Mouse (Mus musculus) heart, postnatal 36 days (tissue): ENCODE measurements around the gene Mpst. TPM values are rescaled to one million over a fixed set of nuclear protein-coding genes. Genes with fewer than 3 reads are reported as not detected.

ENCODE experiments used
- DNase-seq, 2 experiments: peaks; one replicate each; pipeline ENCODE4 v3.0.0; 2021 to 2022
- intact Hi-C: fragments of 180-260 bp; cut with DNase I; formaldehyde crosslinking; loops from one replicate; pipeline ENCODE4 v1.15.1; 2025
- total RNA-seq, 2 experiments: library from RNA; stranded (reverse); gene quantifications; 2 replicates each; pipeline ENCODE4 v1.2.3; 2021

Gene Mpst
- total RNA-seq = 10 to 100 TPM; 40.9 to 42.3 TPM

DNA sequence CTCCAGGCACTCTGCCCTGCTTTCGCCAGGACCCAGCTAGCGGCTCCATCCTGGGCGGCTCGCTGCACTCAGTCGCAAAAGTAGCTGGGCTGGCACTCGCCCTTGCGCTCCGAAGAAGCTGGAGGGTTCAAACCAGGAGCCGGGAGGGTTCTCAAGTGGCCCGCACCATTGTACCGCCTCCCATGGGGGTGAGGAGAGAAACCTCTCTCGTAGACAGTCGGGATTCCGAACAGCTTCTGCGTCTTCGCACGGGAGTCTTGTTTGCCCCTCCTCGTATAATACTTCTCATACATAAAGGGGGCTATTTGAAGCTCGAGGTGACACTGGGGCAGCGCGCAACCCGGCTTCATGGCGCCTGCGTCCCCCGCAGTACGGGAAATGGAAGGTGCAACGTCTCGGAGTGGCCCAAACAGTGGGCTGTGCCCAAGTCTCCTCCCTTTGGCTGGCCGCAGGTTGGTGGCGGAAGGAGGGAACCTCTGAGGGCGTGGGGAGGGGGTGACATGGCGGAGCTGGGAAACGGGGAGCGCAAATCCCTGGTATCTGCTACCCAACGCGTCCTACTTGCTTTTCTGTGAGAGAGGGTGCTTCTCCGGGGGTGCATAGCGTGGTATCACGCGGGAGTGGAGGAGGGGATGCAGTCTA is at the start of gene Mpst:
Gene Mpst, plus strand, starts transcription at position 124 of the 642 bp plus-strand sequence.
- intact Hi-C loops = loop anchor here (2.0 kb wide), 1 partner anchor 22 kb away; the partner anchor contains the start of gene Kctd17
- peak; percentile 90 to 97 for DNase-seq

DNA sequence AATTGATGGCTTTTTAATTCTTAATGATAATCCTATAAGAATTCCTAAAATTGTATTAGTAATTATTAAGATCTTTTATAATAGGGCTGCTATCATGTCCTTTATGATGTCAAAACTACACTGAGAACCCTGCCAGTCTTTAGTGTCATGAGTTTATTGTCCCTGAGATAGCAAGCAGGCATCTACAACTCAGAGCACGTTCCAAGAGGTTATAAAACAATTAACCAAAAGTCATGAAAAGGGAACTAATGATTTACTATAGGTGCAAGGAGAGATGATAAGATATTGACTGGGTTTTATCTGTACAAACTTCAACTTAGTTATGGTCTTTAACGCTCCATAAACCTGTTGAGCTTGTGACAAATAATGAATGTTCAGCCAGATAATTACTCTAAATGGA is 40.3 kb upstream of the Mpst start:
- DNase-seq = no peak
- intact Hi-C loops = loop anchor here (5.0 kb wide), 1 partner anchor 44 kb away; no protein-coding TSS in a partner anchor

DNA sequence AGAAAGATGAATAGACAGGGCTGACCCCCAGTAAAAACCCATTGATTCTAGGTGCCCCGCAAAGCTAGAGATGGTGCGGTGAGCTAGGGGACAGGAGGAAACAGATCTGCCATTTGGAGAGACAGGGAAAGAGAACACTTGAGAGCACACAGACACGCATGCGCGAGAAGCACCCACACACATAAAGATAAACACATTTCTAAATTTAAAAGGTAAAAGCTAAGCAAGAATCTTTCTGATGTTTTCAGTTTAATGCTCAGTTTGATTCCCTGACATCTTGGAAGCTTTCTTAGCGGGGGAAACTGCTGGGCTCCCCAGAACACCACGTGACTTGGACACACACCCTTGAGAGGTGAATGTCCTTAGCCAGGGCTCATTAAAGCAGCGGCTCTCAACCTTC is 39.3 kb upstream of the Mpst start:
- intact Hi-C loops = loop anchor here (5.0 kb wide), 1 partner anchor 45 kb away; no protein-coding TSS in a partner anchor
- DNase-seq = no peak

DNA sequence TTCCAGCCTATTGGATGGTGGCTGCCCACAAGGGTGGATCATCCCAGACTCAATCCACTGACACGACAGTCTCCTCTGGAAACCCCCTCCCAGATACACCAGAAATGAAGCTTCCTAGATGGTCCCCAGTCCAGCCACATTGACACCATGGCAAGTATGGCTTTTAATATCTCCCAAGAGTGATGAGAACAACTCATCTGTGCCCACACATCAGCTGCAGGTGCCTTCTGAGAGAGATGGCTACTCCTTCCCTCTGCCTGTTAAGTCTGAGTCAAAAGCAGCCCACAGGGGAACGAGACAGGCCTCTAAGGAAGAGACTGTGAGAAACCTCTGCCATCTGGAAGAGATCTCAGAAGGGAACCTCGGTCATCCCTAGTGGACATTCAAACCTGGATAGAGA is 38.4 kb upstream of the Mpst start:
- DNase-seq = no peak
- intact Hi-C loops = loop anchor here (2.0 to 5.0 kb wide), 2 partner anchors 46 to 193 kb away; partner anchors contain the start of gene Ift27

DNA sequence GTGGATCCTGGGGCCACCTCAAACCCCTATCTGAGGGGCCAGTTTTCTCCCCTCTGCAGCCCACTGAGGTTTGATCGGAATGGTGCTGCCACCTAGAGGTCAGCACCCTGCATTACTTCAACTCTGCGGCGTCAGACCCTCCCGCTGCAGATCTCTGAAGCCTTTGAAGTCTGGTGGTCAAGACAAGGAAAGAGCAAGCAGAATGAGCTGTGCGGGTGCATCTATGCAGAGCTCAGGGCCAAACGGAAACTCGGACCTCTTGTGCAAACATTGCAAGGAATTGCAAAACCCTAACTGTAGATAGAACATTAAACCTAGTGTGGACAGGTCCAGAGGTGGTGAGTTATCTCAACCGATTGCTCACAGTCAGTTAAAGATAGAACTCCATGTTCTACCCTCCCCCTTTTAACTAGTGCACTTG is 37.3 kb upstream of the Mpst start:
- intact Hi-C loops = loop anchor here (1.0 to 5.0 kb wide), 3 partner anchors 47 to 194 kb away; partner anchors contain the start of gene Ift27

DNA sequence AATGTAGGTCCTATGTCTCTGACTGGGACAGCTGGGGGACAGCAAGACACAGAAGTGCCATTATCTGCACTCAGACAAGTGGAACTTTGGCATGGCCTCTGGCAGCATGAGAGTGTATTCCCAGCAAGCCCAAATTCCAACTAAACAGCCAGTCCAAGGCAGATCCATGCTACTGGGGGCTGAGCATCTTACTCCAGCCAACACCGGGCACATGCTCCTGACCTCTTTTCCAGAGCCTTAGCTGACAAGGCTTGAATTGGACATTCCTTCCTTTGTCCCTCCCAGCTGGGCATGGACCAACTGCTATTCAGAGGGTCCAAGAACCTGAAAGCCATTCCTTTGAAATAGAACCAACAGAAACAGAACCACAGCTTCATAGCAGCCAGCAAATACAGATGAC is 36.6 kb upstream of the Mpst start:
- intact Hi-C loops = loop anchor here (1.0 to 5.0 kb wide), 3 partner anchors 47 to 195 kb away; partner anchors contain the start of gene Ift27

More for the DNA sequence above, 37.3 kb upstream of the Mpst start:
- DNase-seq = peak; percentile 56 to 67

DNA sequence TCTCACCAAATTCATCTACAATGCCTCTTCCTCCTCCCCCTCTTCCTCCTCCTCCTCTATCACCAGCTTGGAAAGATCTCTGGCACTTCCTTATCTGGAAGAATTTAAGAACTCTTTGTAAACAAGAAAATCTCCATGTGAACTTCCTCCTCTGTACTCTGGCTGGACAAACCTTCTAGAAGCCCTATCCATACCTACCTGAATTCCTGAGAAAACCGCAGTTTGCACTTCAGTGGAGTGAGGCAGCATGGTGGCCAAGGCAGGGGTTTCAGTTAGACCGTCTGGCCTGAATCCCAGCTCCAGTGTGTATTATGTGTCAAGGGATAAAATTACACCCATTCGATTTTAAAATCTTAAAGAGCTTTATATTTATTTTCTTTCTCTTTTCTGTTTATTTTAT is 33.4 kb upstream of the Mpst start:
- intact Hi-C loops = no loop called here
- no peak for DNase-seq

More for the DNA sequence above, 36.6 kb upstream of the Mpst start:
- DNase-seq = no peak

DNA sequence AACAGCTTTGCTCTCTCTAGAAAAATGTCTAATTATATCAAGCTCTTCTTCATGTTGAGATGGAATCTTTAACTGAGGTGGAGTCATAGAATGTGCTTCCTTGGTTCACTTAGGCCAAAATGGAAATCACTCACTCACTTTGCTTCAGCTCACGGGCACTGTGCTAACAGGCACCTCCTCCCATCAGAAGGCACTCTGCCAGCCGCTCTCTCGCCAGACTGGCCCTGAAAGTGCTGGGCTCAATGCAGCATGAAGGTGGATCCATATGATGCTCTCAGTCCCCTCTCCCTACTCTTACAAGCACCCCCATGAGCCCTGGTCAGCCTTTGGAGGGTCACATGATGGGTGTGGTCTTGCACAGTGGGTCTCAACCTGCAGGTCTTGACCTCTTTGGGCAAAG is 32.0 kb upstream of the Mpst start:
- intact Hi-C loops = no loop called here
- DNase-seq = no peak

DNA sequence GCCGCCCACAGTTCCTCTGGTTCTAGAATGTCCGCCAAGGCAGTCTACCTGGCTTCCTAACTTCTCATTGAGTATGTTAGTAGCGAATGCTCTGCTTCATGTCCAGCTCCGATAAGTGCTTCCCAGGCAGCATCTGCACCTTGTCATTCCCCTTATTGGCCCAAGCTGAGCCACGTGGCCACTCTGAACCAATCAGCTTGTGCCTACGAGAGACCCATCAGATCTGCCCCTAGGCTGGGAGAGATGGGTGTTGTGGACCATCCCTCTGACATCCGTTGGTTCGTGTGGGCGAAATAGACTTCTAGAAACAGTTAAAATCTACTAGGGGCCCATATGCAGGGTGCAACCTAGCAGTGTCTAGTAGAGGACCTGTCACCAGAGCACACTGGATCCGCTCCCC is 28.4 kb upstream of the Mpst start:
- intact Hi-C loops = no loop called here
- DNase-seq = no peak

DNA sequence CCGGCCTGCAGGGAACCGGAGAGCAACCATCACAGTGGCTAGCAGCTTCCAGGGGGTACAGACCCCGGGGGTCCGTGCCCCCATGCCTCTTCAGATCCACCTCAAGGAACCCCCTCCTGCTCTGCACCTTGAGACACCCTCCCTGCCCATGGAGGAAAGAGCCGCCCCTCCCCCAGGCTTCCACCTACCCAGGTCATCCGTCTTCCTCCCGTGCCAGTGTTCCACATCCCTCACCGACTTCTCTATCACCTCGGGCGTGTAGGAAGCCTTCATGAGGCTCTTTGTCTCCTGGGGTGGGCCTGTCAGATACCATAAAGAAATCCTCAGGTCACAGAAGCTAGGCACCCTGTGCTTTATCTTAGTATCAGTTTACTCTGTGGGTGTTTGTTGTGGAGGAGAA is 27.7 kb upstream of the Mpst start:
- intact Hi-C loops = no loop called here
- no peak for DNase-seq

DNA sequence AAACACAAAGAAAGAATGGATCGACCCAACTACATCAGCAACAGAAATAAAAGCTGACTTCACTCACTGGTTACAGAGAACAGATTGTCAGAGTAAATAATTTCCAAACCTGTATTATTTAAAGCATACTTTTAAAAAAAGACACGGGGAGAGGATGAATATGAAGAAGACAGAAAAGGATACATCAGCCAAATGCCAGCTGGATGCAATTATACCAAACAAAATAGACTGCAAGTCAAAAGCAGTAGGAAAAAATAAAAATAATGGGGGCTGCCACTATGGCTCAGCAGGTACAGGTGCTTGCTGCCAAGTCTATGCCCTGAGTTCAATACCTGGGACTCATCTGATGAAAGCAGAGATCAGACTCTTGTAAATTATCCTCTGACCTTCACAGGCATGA is 26.0 kb upstream of the Mpst start:
- DNase-seq = no peak
- intact Hi-C loops = no loop called here

DNA sequence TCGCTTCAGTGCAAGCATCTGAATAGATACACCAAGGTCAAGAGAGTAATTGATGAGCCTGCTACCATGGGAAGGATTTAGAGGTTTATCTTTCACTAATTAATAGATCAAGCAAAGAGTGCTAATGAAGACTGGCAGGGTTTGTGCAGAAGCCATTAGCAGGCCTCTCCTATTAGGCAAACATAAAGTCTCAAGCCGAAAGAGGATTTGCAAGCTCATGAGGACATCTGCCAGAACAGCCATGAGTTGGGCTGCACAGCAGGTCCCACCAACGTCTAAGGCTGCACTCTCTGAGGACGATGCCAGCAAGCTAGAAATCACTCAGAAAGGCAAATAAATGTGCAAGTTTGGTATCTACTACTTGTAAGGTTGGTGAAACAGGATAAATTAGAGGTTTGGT is 25.5 kb upstream of the Mpst start:
- intact Hi-C loops = no loop called here
- DNase-seq = no peak

DNA sequence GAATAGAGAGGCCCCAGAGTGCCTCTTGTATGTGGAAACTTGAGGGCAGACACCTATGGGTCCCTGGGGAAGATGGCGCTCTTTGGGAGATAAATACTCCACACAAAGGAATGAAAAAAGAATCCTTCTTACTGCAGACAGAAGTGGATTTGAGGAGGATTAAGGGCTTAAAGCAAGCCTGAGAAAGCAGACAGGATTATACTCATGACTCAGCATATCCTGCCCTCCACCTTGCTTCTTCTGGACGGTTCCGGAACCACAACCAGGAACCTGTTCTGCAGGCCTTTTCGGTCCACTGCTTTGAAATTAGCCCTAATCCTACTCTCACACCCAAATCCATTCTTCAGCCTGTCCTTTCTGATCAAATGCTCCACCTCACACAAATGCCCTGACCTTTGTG is 24.1 kb upstream of the Mpst start:
- intact Hi-C loops = no loop called here
- no peak for DNase-seq

DNA sequence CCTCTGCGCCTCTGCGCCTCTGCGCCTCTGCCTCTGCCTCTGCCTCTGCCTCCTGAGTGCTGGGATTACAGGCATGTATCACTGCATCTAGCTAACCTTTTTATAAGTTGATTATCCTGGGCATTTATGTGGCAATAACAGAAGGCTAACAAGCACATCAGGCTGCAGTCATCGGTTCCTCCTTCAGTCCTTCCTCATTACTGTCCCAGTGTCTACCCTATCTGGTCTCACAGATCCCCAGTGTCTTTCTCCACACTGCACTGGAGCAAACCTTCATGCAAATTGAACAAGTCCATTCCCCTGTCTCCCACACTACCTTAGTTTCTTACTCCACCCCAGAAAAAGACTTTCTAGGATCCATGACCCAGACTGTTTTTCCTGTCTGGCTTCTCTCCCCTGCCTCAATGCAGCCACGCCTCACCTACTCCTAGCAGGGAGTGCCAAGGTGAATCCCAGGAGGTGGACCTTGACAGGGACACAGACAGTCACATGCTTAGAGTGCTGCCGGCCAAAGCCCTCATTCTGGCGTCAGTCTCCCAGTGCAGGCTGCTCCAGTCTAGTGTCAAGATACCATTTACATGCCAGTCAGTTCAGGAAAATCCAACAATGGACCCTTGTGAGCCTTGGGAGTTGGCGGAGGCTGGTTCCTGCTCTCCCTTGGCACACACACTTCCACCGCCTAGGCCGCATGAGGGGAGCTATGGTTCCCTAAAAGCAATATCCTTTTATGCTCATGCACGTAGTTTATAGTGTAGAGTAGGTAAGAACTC is 22.6 kb upstream of the Mpst start:
- intact Hi-C loops = no loop called here

DNA sequence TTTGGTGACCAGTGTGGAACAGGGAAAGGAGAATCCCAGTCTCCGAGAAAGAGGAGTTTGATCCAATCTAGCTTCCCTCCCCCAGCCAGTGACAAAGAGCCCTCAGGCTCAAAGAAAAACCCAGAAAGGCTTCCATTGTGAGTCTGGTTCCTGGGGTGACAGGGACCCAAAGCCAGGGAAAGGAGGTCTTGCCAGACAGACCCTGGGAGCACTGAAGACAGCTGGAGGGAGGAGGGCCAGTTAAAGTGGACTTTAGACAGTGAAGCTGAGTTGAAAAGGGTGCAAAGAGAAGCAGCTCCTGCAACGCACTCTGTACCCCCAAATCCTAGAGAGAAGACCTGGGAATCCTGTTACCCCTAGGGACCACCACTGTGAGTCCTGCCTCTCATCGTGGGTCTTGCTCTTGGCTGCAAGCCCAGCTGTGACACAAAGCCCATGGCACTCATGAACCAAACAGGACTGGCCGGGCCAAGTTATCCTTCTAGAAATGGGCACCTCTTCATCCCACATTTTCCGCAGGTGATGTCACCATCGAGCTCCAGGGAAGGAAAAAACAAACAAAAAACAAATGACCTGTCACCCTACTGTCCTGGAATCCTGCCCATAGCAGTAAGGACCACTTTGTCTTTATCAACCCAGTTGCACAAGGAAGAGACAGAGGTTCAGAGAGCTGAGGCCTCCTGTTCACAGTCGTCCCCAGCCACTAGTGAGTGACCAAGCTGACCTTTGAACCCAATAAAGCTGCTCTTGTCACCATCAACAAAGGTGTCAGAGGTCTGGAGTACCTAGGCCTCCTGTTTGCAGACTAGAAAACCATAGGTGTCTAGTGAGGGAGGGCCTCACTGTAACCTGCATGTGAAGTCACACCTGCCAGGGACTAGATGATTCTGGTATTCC is 21.7 kb upstream of the Mpst start:
- intact Hi-C loops = no loop called here
- no peak for DNase-seq

More for the DNA sequence above, 22.6 kb upstream of the Mpst start:
- no peak for DNase-seq

DNA sequence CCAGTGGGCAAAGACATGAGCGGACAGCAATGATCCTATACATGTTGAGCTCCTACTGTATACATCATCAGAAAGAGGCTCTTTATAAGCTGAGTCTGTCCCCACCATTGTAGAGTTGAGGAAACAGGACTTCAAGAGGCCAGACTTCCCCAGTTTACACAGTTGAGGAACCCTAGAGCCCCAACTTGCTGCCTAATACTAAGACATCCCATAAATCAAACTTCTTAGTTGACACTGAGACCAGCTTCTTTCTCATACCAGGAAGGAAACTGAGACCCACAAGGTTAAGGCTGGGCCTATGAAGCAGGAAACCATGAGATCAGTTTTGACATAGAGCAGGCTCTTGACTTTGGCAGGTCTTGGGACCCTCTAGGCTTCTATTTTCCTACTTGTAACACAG is 20.7 kb upstream of the Mpst start:
- DNase-seq = no peak
- intact Hi-C loops = no loop called here

DNA sequence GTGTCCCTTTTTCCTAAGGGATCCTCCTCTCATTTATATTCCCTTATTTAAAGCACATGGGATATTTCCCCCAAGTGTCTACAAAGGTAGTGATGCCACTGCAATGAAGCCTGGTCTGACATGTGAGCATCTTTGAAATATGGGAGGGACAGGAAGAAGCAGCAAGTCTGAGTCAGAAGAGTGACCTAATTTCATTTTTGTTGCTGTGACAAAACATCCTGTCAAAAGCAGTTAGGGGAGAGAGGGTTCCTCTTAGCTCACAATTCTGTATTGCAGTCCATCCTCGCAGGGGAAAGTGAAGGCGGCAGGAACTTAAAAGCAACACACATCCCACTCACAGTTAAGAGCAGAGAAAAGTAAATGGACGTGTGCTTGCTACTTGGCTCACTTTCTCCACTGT is 15.4 kb upstream of the Mpst start:
- intact Hi-C loops = no loop called here
- no peak for DNase-seq

DNA sequence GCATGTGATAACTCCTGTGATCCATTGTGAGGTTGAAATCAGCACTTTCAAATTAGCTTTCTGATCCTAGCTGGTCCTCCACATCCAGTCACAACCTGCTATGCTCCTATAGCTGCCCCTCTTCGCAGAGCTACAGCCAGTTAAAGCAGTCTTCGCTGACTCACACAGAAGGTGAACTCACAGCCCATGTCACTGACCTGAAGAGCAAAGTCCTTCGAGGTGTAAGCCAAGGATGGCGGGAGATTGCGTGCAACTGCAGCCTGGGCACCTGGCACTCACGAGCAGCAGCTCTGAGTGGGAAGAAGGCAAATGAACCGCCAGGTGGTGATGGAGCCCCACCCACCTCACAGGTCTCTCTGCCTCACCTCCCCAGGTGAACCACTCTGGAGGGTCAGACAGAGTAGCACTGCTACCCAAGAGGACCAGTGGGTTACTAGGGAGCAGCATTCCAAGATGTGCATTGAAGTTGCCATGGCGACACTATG is 10.7 kb upstream of the Mpst start, which contains the start of gene Tex33:
Gene Tex33, minus strand, starts transcription at position 435 of the 485 bp plus-strand sequence.
- DNase-seq = no peak
- intact Hi-C loops = no loop called here

DNA sequence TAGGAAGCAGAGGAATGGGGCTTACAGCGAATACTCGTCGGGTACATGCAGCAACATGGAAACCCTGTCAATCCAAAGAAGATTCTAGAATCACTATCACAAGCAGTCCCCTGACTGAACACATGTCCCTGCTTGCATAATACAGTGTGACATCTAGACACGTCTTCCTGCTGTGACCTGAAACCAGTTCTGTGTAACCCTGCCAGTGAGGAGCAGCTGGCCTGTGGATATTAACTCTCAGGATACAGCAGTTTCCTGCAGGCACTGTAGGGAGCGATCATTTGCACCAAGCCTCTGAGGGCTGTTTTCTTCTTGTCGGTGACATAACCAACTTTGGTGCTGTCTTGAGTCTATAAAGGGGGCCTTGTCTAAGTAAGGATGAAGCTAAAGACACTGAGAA is 4.9 kb upstream of the Mpst start:
- intact Hi-C loops = no loop called here
- no peak for DNase-seq

DNA sequence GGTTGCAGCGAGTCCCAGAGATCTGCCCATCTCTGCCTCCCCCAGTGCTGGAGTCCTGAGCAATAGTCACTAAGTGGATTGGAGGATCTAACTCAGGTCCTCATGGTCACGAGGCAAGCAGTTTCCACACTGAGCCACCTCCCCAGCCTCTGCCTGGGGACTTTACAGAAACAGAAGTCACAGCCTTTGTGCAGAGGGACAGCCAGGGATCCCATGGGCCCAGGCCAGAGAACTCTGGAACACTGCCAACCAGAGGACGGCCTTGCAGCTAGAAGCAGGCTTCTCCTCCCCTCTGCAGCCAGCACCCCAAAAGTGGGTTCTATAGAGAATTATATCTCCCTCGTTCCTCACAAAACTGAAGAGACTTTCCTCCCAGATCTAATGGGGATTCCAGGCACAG is 4.3 kb upstream of the Mpst start:
- intact Hi-C loops = no loop called here
- DNase-seq = peak; percentile 74 to 79

DNA sequence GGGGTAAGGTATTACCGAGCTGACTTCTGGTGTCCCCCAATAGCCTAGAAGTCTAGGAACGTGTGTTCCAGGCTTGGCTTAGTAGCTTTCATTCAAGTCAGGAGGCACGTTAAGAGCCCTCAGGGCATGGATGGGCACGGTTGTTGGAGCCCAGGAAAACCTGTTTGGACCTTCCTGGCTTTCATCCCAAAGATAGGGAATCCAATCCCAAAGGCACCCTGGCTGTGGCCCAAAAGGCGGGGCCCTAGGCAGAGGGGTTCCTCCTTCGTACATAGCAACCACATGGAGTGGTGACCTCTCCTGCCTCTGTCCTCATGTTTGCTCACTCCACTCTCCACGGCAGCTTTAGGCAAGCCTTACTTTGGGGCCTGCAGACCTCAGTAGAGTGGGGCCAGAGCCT is 3.8 kb upstream of the Mpst start:
- intact Hi-C loops = no loop called here
- DNase-seq = peak; percentile 26 to 29
